Mouse (Mus musculus): ENCODE measurements around the gene Atp6v1g1.

Atp6v1g1 gene

GRCm38 (mm10) chr4:63544494-63545230, at the start of gene Atp6v1g1:
Atp6v1g1 (plus strand) TSS chr4:63544772.
- DNase-seq: peak; percentile 97

GRCm38 (mm10) chr4:63494967-63495914, 49.3 kb upstream of the Atp6v1g1 start:
- peak; percentile 49 for DNase-seq

- DNase-seq: peak; percentile 70
These were observed 48.7 kb upstream of the Atp6v1g1 start, which contains the start of gene Whrn for GRCm38 (mm10) chr4:63495915-63496278. Whrn (minus strand) TSS chr4:63495991.

GRCm38 (mm10) chr4:63496312-63496711, 48.3 kb upstream of the Atp6v1g1 start:
- no peak for DNase-seq

GRCm38 (mm10) chr4:63498346-63498745, 46.2 kb upstream of the Atp6v1g1 start:
- DNase-seq: no peak

- no peak for DNase-seq
These were observed 43.5 kb upstream of the Atp6v1g1 start for GRCm38 (mm10) chr4:63501050-63501449.

- DNase-seq: no peak
These were observed 40.6 kb upstream of the Atp6v1g1 start for GRCm38 (mm10) chr4:63503949-63504348.

GRCm38 (mm10) chr4:63507478-63507877, 37.1 kb upstream of the Atp6v1g1 start:
- DNase-seq: no peak

GRCm38 (mm10) chr4:63508232-63508631, 36.3 kb upstream of the Atp6v1g1 start:
- DNase-seq: peak; percentile 67

- DNase-seq: no peak
These were observed 31.7 kb upstream of the Atp6v1g1 start for GRCm38 (mm10) chr4:63512921-63513320.

- DNase-seq: peak; percentile 34
These were observed 30.1 kb upstream of the Atp6v1g1 start for GRCm38 (mm10) chr4:63514454-63514984.

GRCm38 (mm10) chr4:63515021-63515420, 29.6 kb upstream of the Atp6v1g1 start:
- no peak for DNase-seq

- no peak for DNase-seq
These were observed 22.7 kb upstream of the Atp6v1g1 start for GRCm38 (mm10) chr4:63521813-63522419.

GRCm38 (mm10) chr4:63525514-63525913, 19.1 kb upstream of the Atp6v1g1 start:
- DNase-seq: no peak

GRCm38 (mm10) chr4:63528946-63529345, 15.6 kb upstream of the Atp6v1g1 start:
- DNase-seq: no peak

GRCm38 (mm10) chr4:63530409-63530808, 14.2 kb upstream of the Atp6v1g1 start:
- DNase-seq: no peak

GRCm38 (mm10) chr4:63537602-63538001, 7.0 kb upstream of the Atp6v1g1 start:
- no peak for DNase-seq

GRCm38 (mm10) chr4:63542209-63542608, 2.4 kb upstream of the Atp6v1g1 start:
- DNase-seq: no peak

GRCm38 (mm10) chr4:63543746-63544493, 652 bp upstream of the Atp6v1g1 start:
- peak; percentile 68 for DNase-seq

GRCm38 (mm10) chr4:63545231-63545958, 823 bp downstream of the Atp6v1g1 start:
- DNase-seq: no peak

- no peak for DNase-seq
These were observed 2.0 kb downstream of the Atp6v1g1 start for GRCm38 (mm10) chr4:63546441-63547055.
